Mouse (Mus musculus): ENCODE measurements around the gene Pcbp3.

GRCm38 (mm10) chr10:76831915-76832314 is 129.8 kb downstream of the Pcbp3 start:
- TF ChIP-seq POLR2A (IDR thresholded peaks at IDR 0.05; ENCODE audit: control insufficient read depth, low read depth, low read length) (no peak), CTCF (IDR thresholded peaks at IDR 0.05; ENCODE audit: control insufficient read depth, insufficient read depth, insufficient replicate concordance, low read depth, low read length) (no peak)
